Mouse (Mus musculus) left cerebral cortex, postnatal 14 days (tissue): ENCODE measurements around the gene Flnb. TPM values are rescaled to one million over a fixed set of nuclear protein-coding genes. Genes with fewer than 3 reads are reported as not detected.

Experiments
- DNase-seq, 2 experiments: peaks; one replicate each; pipeline ENCODE4 v3.0.0; 2021 to 2022; ENCODE audit warnings: low spot score in 2 of 2, mixed read lengths in 1 of 2
- intact Hi-C: fragments of 180-260 bp; cut with DNase I; formaldehyde crosslinking; loops from one replicate; pipeline ENCODE4 v1.15.1; 2025
- total RNA-seq, 2 experiments: library from RNA; stranded (reverse); gene quantifications; 2 replicates each; pipeline ENCODE4 v1.2.3; 2021

The Flnb gene
- total RNA-seq, 2 experiments from 2014 or later: 31.2 to 33.8 TPM

GRCm38 (mm10) chr14:7857835-7858234 lies 40.1 kb downstream of the Flnb start:
- intact Hi-C loops: no loop called here
- DNase-seq: no peak

- intact Hi-C loops: no loop called here
- DNase-seq: no peak
Measured at GRCm38 (mm10) chr14:7858430-7858829, 40.7 kb downstream of the Flnb start.

- intact Hi-C loops: no loop called here
- DNase-seq: no peak
Measured at GRCm38 (mm10) chr14:7860525-7861154, 42.9 kb downstream of the Flnb start.

DNA sequence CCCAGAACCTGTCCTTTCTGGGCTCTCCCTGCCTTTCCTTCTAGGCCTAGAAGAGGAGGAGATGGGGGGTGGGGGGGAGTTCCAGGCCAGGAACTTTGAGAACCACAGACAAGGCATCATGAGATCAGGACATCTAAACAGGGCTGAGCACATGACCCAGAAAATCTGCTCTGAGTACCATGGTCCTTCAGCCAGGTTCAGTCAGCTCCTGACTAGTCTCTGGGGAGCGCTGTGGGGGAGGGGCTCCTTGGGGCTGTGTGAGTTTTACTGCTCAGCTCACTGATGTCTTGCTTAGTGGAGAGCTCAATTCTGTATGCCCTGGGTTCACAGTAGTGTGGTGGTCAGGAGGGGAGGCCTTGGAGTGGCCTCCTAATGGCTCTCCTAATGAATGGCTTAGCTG lies 43.5 kb downstream of the Flnb start:
- intact Hi-C loops: no loop called here
- DNase-seq: no peak

DNA sequence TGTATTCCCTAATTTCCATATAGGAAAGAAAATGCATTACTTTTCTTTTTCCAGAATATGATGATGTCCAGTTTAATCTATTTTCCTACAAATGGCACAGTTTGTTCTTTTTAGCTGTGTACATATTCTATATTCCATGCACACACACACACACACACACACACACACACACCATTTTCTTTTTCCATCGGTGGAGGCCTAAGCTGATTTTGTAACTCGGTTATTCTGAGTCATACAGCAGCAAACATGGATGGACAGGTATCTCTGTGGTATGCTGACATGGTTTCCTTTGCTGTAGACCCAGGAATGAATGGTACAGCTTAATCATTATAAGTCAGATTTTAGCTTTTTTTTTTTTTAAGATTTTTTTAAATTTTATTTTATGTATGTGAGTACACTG lies 44.5 kb downstream of the Flnb start:
- intact Hi-C loops: no loop called here
- DNase-seq: no peak

- DNase-seq: no peak
- intact Hi-C loops: no loop called here
Measured at GRCm38 (mm10) chr14:7863199-7863598, 45.4 kb downstream of the Flnb start.

- no peak for DNase-seq
- intact Hi-C loops: no loop called here
Measured at GRCm38 (mm10) chr14:7863871-7864505, 46.2 kb downstream of the Flnb start.

DNA sequence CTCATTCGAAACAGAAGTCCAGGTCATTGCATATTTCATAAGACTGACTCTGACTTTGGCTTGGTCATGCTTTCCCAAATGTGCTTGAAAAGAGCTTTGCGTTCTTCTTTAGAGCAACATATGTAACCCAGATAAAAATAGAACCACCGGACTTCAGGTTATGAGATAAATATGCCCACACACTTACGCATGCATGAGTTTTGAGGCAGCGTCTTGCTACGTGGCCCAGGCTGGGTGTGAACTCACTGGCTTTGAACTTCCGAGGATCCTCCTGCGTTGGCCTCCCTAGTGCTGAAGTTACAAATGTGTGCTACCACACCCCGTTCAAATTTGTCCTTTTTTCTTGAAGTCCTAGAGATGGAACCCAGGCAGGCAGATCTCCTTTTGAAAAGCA lies 46.7 kb downstream of the Flnb start:
- intact Hi-C loops: no loop called here
- no peak for DNase-seq

- no peak for DNase-seq
- intact Hi-C loops: no loop called here
Measured at GRCm38 (mm10) chr14:7867224-7867623, 49.5 kb downstream of the Flnb start.

- intact Hi-C loops: no loop called here
- DNase-seq: no peak
Measured at GRCm38 (mm10) chr14:7867841-7868240, 50.1 kb downstream of the Flnb start.

GRCm38 (mm10) chr14:7869796-7870195 lies 52.0 kb downstream of the Flnb start:
- DNase-seq: no peak
- intact Hi-C loops: no loop called here

DNA sequence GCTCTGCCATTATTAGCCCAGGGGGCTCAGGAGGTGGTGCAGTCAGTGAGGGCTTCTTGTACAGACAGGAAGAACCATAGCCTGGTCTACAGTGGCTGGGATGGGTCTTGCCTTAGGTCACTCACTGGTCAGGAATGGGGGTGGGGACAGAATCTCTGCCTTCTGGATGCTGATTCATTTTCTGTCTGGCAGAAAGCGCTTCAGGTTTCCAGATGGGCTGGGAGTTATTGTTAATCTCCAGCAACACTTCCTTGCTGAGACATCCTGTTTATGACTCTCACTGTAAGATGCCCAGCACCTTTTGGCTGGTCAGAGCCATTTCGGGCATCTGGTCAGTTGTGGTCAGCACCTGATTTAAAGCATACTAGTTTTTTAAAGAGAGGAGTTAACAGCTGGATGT lies 55.8 kb downstream of the Flnb start:
- intact Hi-C loops: no loop called here
- no peak for DNase-seq

DNA sequence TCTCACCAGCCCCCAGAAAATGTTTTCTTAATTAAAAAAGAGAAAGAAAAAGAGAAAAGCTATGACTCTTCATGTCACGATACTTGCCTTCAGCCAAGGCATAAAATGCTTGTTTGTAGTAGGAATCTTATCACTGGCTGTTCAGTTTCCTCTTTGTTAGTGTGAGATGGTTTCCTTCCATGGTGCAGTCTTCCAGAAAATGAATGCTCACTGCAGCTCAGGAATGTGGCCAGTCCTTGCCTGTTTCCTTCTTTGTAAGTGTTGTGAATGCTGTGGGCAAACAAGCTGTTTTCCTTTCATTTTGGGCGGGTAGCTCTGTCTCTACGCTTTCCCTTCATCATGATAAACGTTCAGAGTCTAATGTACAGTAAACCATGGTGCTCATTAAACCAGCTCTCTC lies 56.7 kb downstream of the Flnb start:
- intact Hi-C loops: no loop called here
- DNase-seq: no peak

DNA sequence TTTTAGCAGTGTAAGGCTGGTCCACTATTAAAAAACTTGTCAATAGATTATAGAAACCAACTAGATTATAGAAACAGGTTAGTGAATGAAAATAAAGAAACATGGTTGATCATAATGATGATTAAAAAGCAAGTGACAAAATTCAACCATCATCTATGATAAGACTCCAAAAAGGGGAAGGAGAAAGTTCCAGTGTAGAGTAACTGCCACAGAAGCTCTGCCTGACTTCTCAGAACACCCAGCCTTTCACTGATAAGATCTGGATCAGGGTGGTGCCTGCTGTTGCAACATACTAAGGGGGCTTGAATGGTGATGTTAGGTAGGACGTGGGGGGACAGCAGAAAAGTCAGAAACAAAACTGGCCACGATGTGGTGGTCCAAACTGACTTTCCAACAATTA lies 60.2 kb downstream of the Flnb start:
- intact Hi-C loops: no loop called here
- DNase-seq: no peak

GRCm38 (mm10) chr14:7880389-7880788 lies 62.6 kb downstream of the Flnb start:
- no peak for DNase-seq
- intact Hi-C loops: no loop called here

DNA sequence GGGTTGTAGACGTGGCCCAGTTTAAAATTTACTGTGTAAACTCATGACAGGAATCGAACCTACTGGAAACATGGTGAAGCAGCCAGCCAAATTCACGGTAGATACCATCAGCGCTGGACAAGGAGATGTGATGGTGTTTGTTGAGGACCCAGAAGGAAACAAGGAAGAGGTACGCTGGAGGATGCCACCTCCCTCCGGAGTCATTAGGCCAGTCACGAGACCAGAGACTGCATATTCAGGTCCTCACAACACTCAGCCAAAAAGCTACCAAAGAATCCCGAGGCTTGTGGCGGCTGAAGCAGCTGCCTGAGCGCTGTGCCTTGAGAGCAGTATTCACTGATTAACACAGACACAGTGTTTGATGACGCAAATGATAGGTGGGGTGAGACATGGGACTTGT lies 63.8 kb downstream of the Flnb start:
- DNase-seq: no peak
- intact Hi-C loops: no loop called here

- intact Hi-C loops: no loop called here
- DNase-seq: no peak
Measured at GRCm38 (mm10) chr14:7882050-7882449, 64.3 kb downstream of the Flnb start.

- intact Hi-C loops: no loop called here
Measured at GRCm38 (mm10) chr14:7884158-7884557, 66.4 kb downstream of the Flnb start.

GRCm38 (mm10) chr14:7884841-7885240 lies 67.1 kb downstream of the Flnb start:
- no peak for DNase-seq
- intact Hi-C loops: loop anchor here (5.0 kb wide), 2 partner anchors 33 to 68 kb away; partner anchors contain the start of gene Flnb

More at GRCm38 (mm10) chr14:7884158-7884557, 66.4 kb downstream of the Flnb start:
- no peak for DNase-seq

GRCm38 (mm10) chr14:7885540-7885939 lies 67.8 kb downstream of the Flnb start:
- intact Hi-C loops: loop anchor here (5.0 kb wide), 2 partner anchors 33 to 68 kb away; partner anchors contain the start of gene Flnb
- DNase-seq: no peak

GRCm38 (mm10) chr14:7886008-7886407 lies 68.3 kb downstream of the Flnb start:
- DNase-seq: no peak
- intact Hi-C loops: loop anchor here (5.0 kb wide), 2 partner anchors 34 to 69 kb away; partner anchors contain the start of gene Flnb
